Mouse (Mus musculus) midbrain, embryonic 14.5 days (tissue): Measurements from ENCODE around the gene Tapt1. TPM values are rescaled to one million over a fixed set of nuclear protein-coding genes. Genes with fewer than 3 reads are reported as not detected.
"Not testable (repeated sequence)": the region's sequence is repeated elsewhere in the genome, so short reads cannot be mapped to it uniquely, and the experiment has no call there.

Source experiments
- ATAC-seq: fragments of 200-750 bp; cut with Nextera tagmentation; 2 replicates; pipeline ENCODE4 v1.8.0; 2017; ENCODE audit warnings: moderate number of reproducible peaks, moderate library complexity; ENCODE audit not compliant: low FRiP score, low TSS enrichment
- DNase-seq: peaks from one replicate; pipeline ENCODE4 v3.0.0-alpha.2; 2015
- H3K27ac ChIP-seq: fragments of 300-500 bp; sonication (generic); replicated peaks from 2 replicates; pipeline ENCODE4 v1.5.1; 2014; ENCODE audit warnings: mild to moderate bottlenecking, low read depth, low read length, moderate library complexity
- H3K27me3 ChIP-seq: fragments of 300-500 bp; sonication (generic); 2 replicates; pipeline ENCODE4 v1.6.1; 2014; ENCODE audit warnings: low read length, control low read depth, mixed read lengths; ENCODE audit not compliant: control insufficient read depth, insufficient read depth
- H3K36me3 ChIP-seq: fragments of 300-500 bp; sonication (generic); 2 replicates; pipeline ENCODE4 v1.6.1; 2014; ENCODE audit warnings: low read length, control low read depth; ENCODE audit not compliant: control insufficient read depth, insufficient read depth
- H3K4me1 ChIP-seq: fragments of 300-500 bp; sonication (generic); 2 replicates; pipeline ENCODE4 v1.6.1; 2014; ENCODE audit warnings: mild to moderate bottlenecking, antibody characterized with exemption, low read length, control low read depth; ENCODE audit not compliant: control insufficient read depth, insufficient read depth
- H3K4me2 ChIP-seq: fragments of 300-500 bp; sonication (generic); 2 replicates; pipeline ENCODE4 v1.6.1; 2014; ENCODE audit warnings: mild to moderate bottlenecking, low read length, moderate library complexity
- H3K4me3 ChIP-seq: fragments of 300-500 bp; sonication (generic); replicated peaks from 2 replicates; pipeline ENCODE4 v1.5.1; 2014; ENCODE audit warnings: low read depth, low read length
- H3K9ac ChIP-seq: fragments of 300-500 bp; sonication (generic); replicated peaks from 2 replicates; pipeline ENCODE4 v1.6.1; 2014; ENCODE audit warnings: mild to moderate bottlenecking, low read length, moderate library complexity
- H3K9me3 ChIP-seq: fragments of 300-500 bp; sonication (generic); 2 replicates; pipeline ENCODE4 v1.6.1; 2016; ENCODE audit warnings: low read length, control low read depth, mixed read lengths; ENCODE audit not compliant: control insufficient read depth
- WGBS: fragments of 180-500 bp; shearing (Covaris S2); extraction: QIAGEN DNeasy Blood & Tissue Kit; methylation state at CpG from one replicate; pipeline ENCODE4 v1.1.7; 2014; 5-methylcytosine and 5-hydroxymethylcytosine counted together
- polyA plus RNA-seq: library from polyadenylated mRNA; unstranded; fragments of >200 nt; fragmentation: Nextera tagmentation; extraction: Ambion mirVana; gene quantifications from 2 replicates; pipeline ENCODE4 v1.2.1, GENCODE M21; 2014

The Tapt1 gene
- polyA plus RNA-seq, 1 experiment from 2014 or later: 34.6 TPM

DNA sequence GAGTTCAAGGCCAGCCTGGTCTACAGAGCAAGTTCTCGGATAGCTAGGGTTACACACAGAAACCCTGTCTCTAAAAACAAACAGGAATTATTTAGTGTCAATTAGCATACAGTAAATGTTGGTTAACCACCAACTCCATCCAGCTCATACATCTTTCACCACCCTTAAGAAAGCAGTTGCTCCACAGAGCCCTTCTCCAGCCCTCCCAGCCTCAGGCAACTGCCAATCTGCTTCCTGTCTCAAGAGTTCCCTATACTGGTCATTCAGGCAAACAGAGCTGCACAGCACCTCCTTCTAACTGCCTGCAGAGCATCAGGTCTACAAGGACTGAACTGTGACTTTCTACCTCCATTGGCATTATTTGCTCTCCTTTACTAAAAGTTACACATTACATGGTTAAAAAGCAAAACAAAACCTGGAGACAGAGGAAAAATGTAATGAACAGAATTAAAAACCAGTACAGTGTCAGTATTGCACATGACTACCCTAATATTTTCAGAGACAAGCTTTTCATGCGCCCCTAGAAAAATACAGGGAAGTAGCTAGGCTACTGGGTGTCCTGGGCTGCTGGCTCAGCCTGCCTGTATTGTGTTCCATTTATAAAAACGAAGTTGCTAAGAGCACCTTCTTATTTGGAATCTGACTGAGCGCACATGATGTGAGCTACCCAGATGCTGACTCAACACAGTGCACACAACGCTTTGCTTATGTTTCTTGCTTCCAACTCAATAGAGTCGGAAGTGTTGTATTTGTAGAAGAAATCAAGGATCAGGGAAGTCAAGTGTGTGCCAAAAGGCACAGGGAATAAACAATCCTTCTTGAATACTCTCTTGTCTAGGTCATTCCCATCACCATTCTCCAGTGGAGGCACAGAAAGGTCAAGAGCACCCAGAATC lies 79.7 kb downstream of the Tapt1 start:
- Histone ChIP-seq H3K36me3 (no peaks in the 10 kb centered on the region), H3K4me3 (no peak overlapping the region), H3K27ac (no peak overlapping the region), H3K27me3 (no peaks in the 10 kb centered on the region), H3K9me3 (no peaks in the 10 kb centered on the region), H3K9ac (no peak overlapping the region), H3K4me2 (no peak overlapping the region), H3K4me1 (0 out of 2 replicates have a peak, but pooled peaks cover 4% of the 10 kb centered on the region)
- 89% methylated on average over 6 of the region's 6 CpGs for whole genome bisulfite sequencing
- no peak for DNase-seq
- no peak for ATAC-seq

DNA sequence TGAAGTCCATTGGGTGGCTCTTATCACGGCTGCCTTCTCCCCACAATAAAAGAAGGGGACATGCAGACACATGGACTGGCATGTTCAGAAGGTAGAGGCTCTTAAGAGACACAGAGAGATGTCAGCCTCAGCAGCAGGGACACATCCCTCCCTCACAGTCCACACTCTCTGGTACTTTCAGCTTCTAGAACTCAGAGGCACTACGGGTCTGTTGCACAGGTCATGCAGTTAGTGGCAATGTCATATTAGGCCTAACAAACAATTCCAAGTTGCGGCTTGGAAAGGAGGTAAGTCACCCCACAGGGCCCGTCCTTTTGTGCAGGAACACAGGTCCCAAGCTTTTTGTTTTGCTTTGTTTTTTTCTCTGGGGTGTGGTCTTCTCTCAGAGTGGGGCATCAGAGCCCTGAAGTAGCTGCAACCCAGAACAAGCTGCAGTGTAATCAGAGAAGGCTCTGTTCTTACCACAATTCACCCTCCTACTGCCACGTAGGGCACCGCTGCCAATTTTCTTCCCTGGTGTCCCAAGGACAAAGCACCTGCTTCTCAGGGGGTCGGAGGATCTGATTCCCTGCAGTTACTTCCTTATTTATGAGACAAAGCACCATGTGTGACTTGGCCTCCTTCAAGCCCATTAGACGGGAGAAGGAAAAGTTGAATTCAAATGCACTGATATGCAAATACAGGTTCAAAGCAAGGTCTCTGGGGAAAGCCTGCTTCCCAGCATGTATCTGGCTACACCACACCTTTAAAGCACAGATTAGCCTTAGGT lies 82.8 kb downstream of the Tapt1 start:
- Histone ChIP-seq H3K4me2 (no peak overlapping the region), H3K4me3 (no peak overlapping the region), H3K27me3 (no peaks in the 10 kb centered on the region), H3K9ac (no peak overlapping the region), H3K4me1 (0 out of 2 replicates have a peak, but pooled peaks cover 4% of the 10 kb centered on the region), H3K27ac (no peak overlapping the region), H3K9me3 (no peaks in the 10 kb centered on the region), H3K36me3 (no peaks in the 10 kb centered on the region)
- 26% methylated on average over 8 of the region's 8 CpGs for WGBS
- DNase-seq: peak; percentile 31
- ATAC-seq: no peak

DNA sequence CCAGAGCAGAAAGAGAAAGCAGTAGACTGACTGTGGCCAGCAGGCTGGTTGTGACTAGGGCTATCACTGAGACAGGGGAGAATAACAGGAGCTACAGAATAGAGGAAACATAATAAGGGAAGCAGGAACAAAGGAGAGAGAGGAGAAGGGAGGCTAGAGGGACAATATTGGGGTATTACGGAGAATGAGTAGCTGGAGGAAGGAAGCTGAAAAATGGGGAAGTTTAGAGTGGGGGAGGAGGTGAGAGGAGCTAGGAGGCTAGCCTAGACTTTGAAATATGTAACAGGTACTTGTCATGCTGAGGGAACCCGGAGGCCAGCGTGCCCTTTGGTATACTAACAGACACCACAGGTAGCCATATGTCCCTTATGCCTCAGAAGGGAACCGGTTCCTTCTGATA lies 98.9 kb downstream of the Tapt1 start:
- H3K4me1 ChIP-seq: no peaks in the 10 kb centered on the region
- no peaks in the 10 kb centered on the region for H3K36me3 ChIP-seq
- H3K4me3 ChIP-seq: no peak overlapping the region
- DNase-seq (no peak), ATAC-seq (no peak)
- no peak overlapping the region for H3K4me2 ChIP-seq
- WGBS: 83% methylated on average over 4 of the region's 4 CpGs
- no peaks in the 10 kb centered on the region for H3K9me3 ChIP-seq
- H3K9ac ChIP-seq: no peak overlapping the region
- no peak overlapping the region for H3K27ac ChIP-seq
- no peaks in the 10 kb centered on the region for H3K27me3 ChIP-seq

DNA sequence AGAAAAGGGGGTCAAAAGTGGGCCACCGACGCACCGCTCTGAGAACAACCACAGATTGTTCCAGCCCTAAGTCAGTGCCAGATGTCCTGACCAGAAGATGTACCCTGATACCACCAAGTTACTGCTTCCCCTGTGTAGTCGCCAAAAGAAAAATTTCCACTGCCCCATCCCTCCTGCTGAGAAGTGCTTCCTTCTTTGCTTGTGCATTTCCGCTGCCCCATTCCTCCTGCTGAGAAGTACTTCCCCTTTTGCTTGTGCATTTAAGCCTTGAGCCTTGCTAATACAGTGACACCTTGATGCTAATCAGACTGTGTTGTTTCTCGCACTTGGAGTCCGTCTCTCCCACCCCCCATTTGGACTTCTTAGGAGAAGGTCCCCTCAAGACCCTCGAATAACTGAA lies 99.9 kb downstream of the Tapt1 start:
- not testable (repeated sequence) for H3K9ac ChIP-seq, H3K27ac ChIP-seq, H3K4me2 ChIP-seq, DNase-seq, H3K4me3 ChIP-seq, H3K4me1 ChIP-seq, H3K9me3 ChIP-seq, H3K36me3 ChIP-seq, ATAC-seq, H3K27me3 ChIP-seq
- WGBS: 89% methylated on average over 8 of the region's 8 CpGs

Other genes starting within 250 kb of the Tapt1 start
- 0.31 and 3.3 TPM in 2 replicates for gene Fgfbp1, start 244.8 kb downstream of the Tapt1 start, polyA plus RNA-seq
- gene Prom1, start 124.6 kb downstream of the Tapt1 start, polyA plus RNA-seq: 28.0 and 41.8 TPM in 2 replicates